Mouse (Mus musculus): Measurements from ENCODE around the gene Col6a6. TPM values are rescaled to one million over a fixed set of nuclear protein-coding genes. Genes with fewer than 3 reads are reported as not detected.
"Not testable (repeated sequence)": the region's sequence is repeated elsewhere in the genome, so short reads cannot be mapped to it uniquely, and the experiment has no call there.

Gene Col6a6
- total RNA-seq, 2 experiments from 2014 or later: 0.32 to 0.45 TPM

DNA sequence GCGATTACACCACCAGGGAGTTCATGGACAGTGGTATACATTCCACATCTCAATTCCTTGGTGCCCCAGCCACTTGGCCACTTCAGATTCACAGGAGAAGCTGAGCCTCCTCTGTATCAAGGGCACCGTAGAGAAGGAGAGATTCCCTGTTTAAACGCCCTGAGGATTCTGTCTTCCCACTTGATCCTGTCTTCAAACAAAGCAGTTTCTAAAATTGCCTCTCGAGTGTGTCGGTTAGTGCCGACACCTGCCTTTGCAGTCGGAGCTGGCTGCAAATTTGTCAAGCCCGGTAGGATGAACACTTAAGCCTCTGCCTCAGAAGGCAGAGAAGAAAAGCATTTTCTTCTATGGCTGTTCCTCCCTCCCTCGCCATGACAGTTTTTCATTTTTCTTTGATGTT lies 134.9 kb downstream of the Col6a6 start:
- intact Hi-C loops (cut with DNase I): loop anchor here (5.0 kb wide), 2 partner anchors 164 to 349 kb away; no protein-coding TSS in a partner anchor
- DNase-seq (ENCODE audit: low spot score in 2 of 2): peak; percentile 58 to 60

DNA sequence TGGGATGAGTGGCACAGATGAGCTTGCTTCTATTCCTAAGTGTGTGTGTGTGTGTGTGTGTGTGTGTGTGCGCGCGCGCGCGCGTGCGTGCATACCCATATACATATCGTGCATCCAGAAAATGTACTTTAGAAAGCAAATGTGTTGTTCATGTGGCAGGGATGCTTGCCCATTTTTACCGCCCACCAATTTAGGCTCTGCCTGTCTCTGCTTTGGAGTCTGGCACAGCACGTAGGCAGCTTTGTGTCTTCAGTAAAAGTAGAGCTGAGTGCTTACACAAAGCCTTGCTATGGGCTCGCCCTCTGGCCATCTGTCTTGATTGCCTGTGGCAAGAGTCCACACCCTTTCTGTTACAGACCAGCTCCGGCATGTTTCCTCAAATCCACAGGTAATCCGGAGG lies 135.5 kb downstream of the Col6a6 start:
- peak; percentile 84 to 87 for DNase-seq (ENCODE audit: low spot score in 2 of 2)
- intact Hi-C loops (cut with DNase I): loop anchor here (5.0 kb wide), 2 partner anchors 165 to 350 kb away; no protein-coding TSS in a partner anchor

DNA sequence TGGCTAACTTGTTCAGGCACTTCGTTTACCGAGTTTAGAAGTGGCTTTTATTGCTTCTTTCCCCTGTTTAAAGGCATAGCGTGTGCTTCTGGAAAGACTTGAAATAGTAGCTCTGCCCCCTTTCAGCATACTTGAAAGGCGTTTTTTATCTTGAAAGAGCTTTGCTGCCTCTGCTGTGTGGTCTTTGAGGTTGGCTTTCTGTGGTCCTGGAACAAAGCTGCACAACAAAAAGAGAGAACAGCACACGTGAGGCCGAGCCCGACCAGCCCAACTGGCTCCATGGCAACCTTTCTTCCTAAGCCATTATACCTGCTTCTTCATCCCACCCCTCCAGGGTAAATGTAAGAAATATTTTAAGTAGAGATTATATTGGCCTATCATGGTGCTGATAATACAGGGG lies 138.5 kb downstream of the Col6a6 start:
- intact Hi-C loops (cut with DNase I): no loop called here

DNA sequence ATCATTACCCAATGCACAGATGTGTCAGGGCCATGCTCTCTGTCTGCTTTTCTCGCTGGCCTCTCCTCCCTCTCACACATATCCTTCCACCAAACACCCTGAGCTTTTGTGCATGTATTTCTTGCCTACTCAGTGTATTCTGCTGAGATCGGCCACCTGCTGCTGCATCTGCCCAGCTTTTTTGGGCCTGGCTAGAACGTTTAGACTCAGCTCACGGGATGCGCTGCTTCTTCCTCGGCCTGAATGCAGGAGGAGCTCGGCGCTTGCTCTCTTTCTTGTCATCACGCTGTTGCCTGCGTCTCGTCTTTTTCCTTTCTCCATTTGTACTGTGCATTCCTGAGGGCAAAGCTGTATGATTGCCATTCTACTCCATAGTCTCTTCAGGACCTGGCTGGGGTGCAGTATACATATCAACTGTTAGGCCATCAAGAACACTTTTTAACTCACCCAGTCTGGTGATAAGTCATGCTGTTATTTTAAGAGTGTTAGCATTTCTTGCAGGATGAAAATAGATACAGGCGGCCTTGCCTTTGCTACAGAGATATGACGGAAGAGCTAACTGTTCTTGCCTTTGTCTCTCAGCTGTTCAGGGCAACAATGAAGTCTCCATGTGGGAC lies 143.3 kb downstream of the Col6a6 start:
- DNase-seq (ENCODE audit: low spot score in 2 of 2): peak; percentile 63 to 72
- intact Hi-C loops (cut with DNase I): no loop called here

More for the DNA sequence above, 138.5 kb downstream of the Col6a6 start:
- no peak for DNase-seq (ENCODE audit: low spot score in 2 of 2)

DNA sequence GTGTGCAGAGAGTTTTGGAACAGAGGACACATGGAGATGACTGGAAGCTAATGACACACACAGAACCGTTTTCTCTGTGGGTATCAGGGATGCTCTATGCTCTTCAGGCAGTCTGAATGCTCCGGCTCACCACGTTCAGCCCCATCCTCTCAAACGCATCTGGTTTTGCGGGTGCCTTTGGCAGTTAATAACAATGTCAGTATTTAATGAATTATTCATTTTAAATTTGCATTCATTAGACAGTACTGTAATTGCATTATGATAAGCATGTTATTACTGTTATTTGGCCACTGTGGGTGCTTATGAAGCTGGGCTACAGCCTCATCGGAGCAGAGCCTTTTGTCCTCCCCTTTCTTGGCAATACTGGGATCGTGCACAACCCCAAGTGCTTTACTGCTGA lies 146.6 kb downstream of the Col6a6 start:
- intact Hi-C loops (cut with DNase I): no loop called here
- DNase-seq (ENCODE audit: low spot score in 2 of 2): no peak

DNA sequence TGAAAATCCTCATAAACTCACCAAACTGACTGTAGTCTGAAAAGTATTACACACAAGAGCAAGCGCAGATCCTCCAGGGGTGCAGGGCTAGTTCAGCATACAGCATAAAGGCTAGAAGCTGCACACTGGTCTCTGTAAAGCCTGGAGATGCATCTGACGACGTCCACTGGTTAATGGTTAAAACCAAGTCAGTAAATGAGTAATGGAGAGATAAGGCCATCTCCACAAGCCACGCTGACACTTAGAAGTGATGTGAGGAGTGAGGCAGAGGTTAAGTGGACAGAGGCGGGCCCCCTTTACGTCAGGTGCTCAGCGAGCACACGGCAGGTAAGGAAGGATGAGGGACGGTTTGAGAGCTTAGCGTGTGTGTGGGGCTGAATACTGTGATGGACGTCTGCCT lies 152.0 kb downstream of the Col6a6 start:
- DNase-seq (ENCODE audit: low spot score in 2 of 2): no peak
- intact Hi-C loops (cut with DNase I): no loop called here

DNA sequence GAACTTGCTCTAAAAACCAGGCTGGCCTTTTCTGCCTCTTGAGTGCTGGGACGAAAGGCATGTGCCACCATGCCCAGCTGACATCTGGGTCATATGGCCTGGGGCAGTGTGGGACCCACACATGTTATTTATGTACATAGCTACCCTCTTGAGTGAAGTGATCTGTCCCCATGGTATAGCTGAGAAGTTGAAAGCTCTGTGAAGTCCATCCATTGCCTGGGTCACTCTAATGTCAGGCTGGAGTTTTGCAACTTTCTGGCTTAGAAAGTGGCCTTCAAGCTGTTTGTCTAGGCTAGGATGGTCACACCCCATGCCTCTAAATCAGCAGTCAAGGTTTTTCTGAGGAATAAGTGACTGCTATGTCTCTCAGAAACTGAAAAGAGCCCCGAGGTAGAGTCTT lies 155.9 kb downstream of the Col6a6 start:
- DNase-seq (ENCODE audit: low spot score in 2 of 2): no peak
- intact Hi-C loops (cut with DNase I): no loop called here

DNA sequence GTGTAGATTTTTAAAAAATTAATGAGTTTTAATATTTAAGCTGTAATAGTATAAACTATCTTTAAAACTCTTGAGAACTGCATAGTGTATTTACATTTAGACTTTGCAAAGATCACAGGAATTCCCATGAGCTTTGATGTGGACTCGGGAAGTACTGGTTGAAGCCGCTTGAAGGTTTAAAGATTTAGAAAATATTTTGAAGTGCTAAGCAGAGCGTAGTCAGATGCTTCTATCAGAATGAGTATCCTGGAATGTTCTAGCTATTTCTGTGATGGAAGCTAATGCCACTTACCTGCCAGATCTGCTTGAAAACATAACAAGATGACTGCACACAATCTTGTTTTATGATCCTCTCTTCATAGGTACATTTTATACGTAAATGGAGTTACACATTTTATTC lies 157.0 kb downstream of the Col6a6 start:
- DNase-seq (ENCODE audit: low spot score in 2 of 2): no peak
- intact Hi-C loops (cut with DNase I): no loop called here

DNA sequence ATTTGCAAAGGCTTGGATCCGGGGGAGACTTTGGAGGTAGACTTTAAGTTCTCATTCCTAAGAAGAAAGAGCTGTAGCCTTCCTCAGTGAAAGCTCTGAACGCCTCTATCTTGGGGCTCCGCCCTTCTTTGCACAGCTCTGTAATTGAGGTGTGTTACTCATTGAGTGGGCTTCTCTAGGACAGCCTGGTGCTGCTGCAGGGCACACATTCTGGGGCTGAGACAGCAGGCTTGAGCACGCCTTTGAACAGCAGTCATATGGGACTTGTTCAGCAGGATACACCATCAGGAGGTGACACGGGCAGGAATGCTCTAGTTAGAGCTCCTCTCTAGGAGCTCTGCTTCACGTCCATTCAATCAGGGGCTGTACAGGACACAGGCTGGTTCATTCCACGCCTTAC lies 162.7 kb downstream of the Col6a6 start:
- DNase-seq (ENCODE audit: low spot score in 2 of 2): no peak
- intact Hi-C loops (cut with DNase I): no loop called here

DNA sequence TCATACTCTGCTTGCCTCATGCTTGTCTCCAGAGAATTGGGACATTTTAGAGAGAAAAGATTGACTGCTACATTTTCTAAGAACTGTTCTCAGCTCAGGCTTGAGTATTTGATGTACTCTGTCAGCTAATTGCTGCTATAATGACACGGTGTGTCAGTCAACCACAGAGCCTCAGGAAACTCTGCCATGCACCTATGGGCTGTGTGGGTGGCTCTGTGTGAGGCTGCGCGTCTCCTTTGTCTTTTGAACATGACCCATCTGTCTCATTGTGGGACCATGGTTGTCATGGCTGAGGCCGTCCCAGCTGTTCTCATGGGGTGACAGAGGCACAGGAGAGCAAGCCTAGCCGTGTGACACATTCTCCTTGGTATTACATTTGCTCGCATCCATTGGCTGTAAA lies 168.1 kb downstream of the Col6a6 start:
- intact Hi-C loops (cut with DNase I): no loop called here
- no peak for DNase-seq (ENCODE audit: low spot score in 2 of 2)

DNA sequence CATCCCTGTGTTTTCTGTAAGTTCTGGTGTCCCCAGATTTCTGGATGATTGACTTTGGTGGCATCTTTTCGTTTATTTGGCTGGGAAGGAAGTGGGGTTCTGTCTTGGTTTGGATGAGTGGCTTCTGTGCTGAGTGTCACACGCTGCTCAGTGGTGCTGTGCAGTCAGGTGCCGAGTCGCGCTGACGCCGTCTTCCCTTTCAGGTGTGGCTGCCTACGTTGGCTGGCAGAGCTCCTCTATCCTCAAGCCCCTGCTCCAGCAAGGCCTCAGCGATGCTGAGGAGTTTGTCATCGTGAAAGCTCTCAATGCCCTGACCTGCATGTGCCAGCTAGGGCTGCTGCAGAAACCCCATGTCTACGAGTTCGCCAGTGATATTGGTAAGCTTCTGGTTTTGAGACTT lies 169.7 kb downstream of the Col6a6 start:
- intact Hi-C loops (cut with DNase I): no loop called here

DNA sequence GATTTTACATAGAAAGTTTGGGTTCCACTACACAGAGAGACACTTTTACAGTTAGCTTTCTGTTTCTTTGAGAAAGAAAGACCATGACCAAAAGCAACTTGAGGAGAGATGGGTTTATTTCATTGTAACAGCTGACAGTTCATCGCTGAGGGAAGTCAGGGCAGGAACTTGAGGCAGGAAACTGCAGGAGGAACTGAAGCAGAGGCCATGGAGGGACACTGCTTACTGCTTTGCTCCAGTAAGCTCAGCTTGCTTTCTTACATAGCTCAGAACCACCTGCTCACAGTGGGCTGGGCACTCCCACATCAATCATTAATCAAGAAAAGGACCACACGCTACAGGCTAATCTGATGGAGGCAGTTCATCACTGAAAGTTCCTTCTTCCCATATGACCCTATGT lies 171.8 kb downstream of the Col6a6 start:
- intact Hi-C loops (cut with DNase I): no loop called here
- DNase-seq (ENCODE audit: low spot score in 2 of 2): no peak

More for the DNA sequence above, 169.7 kb downstream of the Col6a6 start:
- no peak for DNase-seq (ENCODE audit: low spot score in 2 of 2)

DNA sequence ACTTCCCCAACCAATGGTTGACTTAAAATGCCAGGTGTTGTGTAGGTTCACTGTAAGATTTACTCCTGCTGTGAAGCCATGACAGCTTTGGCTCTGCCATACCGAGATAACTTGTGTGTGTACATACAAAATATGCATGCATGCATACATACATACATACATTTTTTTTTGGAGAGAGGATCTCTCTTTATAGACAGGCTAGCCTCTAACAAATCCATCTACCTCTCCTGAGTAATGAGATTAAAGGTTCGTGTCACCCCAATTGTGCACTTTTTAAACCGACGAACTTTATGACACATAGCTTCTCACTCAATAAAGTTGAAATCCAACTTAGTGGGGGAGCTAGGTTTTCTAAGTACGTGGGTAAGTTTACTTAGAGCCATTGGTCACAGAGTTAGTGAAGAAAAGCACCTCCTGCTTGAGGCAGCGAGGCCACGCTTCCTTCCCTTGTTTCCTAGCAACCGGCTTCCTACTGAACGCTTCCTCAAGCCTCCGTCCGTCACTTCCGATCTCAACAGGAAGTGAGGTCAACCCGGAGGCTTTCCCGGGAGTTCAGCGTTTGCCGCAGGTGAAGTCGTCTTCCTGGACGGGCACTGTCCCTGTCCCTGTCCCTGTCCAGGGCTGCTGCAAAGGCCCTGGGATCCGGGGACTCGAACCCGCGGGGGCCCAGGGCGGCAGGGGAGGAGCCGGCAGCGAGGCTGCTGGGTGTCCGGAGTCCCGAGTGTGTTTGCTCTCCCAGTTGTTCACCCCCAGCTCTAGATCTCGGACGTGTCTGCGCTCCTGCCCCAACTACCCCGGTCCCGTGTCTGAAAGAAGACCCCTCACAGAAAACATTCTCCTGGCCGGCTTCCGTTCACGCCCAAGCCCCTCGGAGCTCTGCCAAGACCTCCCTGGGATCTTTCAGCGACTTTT lies 185.2 kb downstream of the Col6a6 start, which contains the start of gene Pik3r4:
Gene Pik3r4, plus strand, starts transcription at position 519 of the 912 bp plus-strand sequence.
- intact Hi-C loops (cut with DNase I): no loop called here

DNA sequence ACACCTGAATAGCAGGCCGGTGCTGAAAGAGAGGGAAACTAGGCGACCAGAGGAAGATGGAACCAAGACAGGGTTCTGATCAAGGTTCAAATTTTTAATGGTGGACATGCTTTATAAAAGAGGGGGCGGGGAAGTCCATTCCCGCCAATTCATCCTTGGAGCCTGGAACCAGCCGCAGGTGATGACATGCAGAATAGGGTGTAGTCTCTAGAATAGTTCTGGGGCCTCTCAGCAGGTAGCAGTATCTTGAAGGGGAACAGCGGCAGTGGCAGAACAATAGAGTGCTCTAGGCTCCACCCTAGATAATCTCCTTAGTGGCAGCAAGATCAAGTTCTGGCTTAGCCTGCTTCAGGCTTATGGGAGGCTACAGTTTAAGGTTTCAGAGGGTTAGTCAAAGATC lies 186.6 kb downstream of the Col6a6 start:
- intact Hi-C loops (cut with DNase I); DNase-seq (ENCODE audit: low spot score in 2 of 2): not testable (repeated sequence)

More for the DNA sequence above, 185.2 kb downstream of the Col6a6 start, which contains the start of gene Pik3r4:
- DNase-seq (ENCODE audit: low spot score in 2 of 2): peak; percentile 82 to 84

Other genes starting within 250 kb of the Col6a6 start
- 10 to 100 TPM; 44.7 to 44.8 TPM for gene Pik3r4, start 185.2 kb downstream of the Col6a6 start, total RNA-seq (2021)
- under 1 TPM; 0.41 to 0.44 TPM for gene Col6a5, start 132.5 kb upstream of the Col6a6 start, total RNA-seq (2021)

All from left cerebral cortex, postnatal 36 days (tissue).